Mouse (Mus musculus) CH12.LX (cell line): Measurements from ENCODE around the gene Sycp2.

ENCODE experiments used
- CTCF ChIP-seq, 2 experiments: IDR thresholded peaks in 1 of 2; conservative IDR thresholded peaks in 1 of 2; 2 replicates each; pipeline ENCODE4 v1.5.1; 2011 to 2012; ENCODE audit warnings: low read depth in 2 of 2, low read length in 2 of 2, improper control_type of control experiment in 1 of 2, inconsistent platforms in 1 of 2, mild to moderate bottlenecking in 1 of 2, moderate library complexity in 1 of 2
- E2F4 ChIP-seq: IDR thresholded peaks from 2 replicates; pipeline ENCODE4 v1.6.1; 2011; ENCODE audit warnings: low read depth, low read length, improper control_type of control experiment; ENCODE audit not compliant: insufficient replicate concordance
- MAX ChIP-seq: IDR thresholded peaks from 2 replicates; pipeline ENCODE4 v1.6.1; 2011; ENCODE audit warnings: low read length, improper control_type of control experiment
- SIN3A ChIP-seq: IDR thresholded peaks from 2 replicates; pipeline ENCODE4 v1.6.1; 2012; ENCODE audit warnings: low read length, improper control_type of control experiment, inconsistent platforms

DNA sequence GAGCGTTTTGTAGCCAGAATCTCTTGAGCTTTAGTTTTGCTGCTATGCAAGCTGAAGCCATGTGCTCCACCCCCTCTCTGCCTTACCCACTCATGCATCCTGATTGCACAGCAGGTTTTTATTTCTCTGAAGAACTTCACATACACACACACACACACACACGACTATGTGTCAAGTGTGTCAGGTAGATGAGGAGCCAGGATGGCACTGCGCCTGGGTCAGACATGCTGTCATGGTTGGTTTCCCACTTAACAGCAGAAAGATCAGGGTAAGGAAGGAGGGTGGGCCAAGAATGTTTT is 7.6 kb upstream of the Sycp2 start:
- TF ChIP-seq E2F4 (no peak), CTCF (conservative IDR thresholded peaks at IDR 0.05 in 1 of 2, IDR thresholded peaks at IDR 0.05 in 1 of 2; ENCODE audit: low read depth in 2 of 2, low read length in 2 of 2) (no peak), MAX (no peak), SIN3A (no peak)
